Mouse (Mus musculus) hindbrain, embryonic 10.5 days (tissue): ENCODE measurements at regions not wholly inside any gene's neighbourhood (a gene's known extent, or its start where the extent isn't known, plus 50 kb on each side); places are given as distances from the start of the nearest gene placed in this dataset.

Source experiments
- DNase-seq: peaks from one replicate; pipeline ENCODE4 v3.0.0-alpha.2; 2017; ENCODE audit warnings: low spot score
- H3K27ac ChIP-seq: fragments of 300-500 bp; sonication (generic); 2 replicates; pipeline ENCODE4 v1.5.1; 2016; ENCODE audit warnings: mild to moderate bottlenecking, moderate library complexity
- H3K27me3 ChIP-seq: fragments of 300-500 bp; sonication (generic); 2 replicates; pipeline ENCODE4 v1.6.1; 2016; ENCODE audit warnings: mild to moderate bottlenecking; ENCODE audit not compliant: poor library complexity, insufficient read depth, severe bottlenecking
- H3K36me3 ChIP-seq: fragments of 300-500 bp; sonication (generic); 2 replicates; pipeline ENCODE4 v1.6.1; 2016; ENCODE audit warnings: mild to moderate bottlenecking, moderate library complexity
- H3K4me1 ChIP-seq: fragments of 300-500 bp; sonication (generic); replicated peaks from 2 replicates; pipeline ENCODE4 v1.6.1; 2016; ENCODE audit warnings: mild to moderate bottlenecking
- H3K4me3 ChIP-seq: fragments of 300-500 bp; sonication (generic); 2 replicates; pipeline ENCODE4 v1.5.1; 2016; ENCODE audit warnings: mild to moderate bottlenecking, moderate library complexity
- H3K9me3 ChIP-seq: fragments of 300-500 bp; sonication (generic); 2 replicates; pipeline ENCODE4 v1.6.1; 2016; ENCODE audit warnings: mild to moderate bottlenecking, moderate library complexity
- WGBS: fragments of 180-500 bp; shearing (Covaris S2); methylation state at CpG from one replicate; pipeline ENCODE4 v1.1.7; 2016; 5-methylcytosine and 5-hydroxymethylcytosine counted together

DNA sequence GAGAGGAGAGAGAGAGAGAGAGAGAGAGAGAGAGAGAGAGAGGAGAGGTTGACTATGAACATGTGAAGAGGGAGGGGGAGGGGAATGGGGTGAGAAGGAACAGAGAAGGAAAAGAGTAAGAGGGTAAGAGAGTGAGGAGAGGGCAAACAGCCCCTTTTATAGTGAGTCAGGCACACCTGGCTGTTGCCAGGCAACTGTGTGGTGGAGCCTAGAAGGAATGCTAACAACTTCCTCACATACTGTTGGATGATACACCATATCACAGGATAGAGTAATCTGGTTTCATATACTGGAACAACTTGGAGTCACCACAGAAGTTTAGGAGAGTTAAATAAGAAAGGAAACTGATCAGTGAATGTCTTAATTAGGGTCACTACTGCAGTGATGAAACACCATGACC is 204.1 kb downstream of the 1700064H15Rik start:
- H3K4me1 ChIP-seq, result no peaks in the 10 kb centered on the region
- DNase-seq, result no peak
- H3K36me3 ChIP-seq, result no peaks in the 10 kb centered on the region
- no peak overlapping the region for H3K4me3 ChIP-seq
- H3K27ac ChIP-seq, result no peak overlapping the region
- H3K9me3 ChIP-seq, result no peaks in the 10 kb centered on the region
- no peaks in the 10 kb centered on the region for H3K27me3 ChIP-seq

GRCm38 (mm10) chr3:19421430-19421944 is 207.0 kb downstream of the 1700064H15Rik start:
- Histone ChIP-seq H3K27ac (no peak overlapping the region), H3K27me3 (no peaks in the 10 kb centered on the region), H3K9me3 (no peaks in the 10 kb centered on the region), H3K4me1 (no peaks in the 10 kb centered on the region), H3K4me3 (no peak overlapping the region), H3K36me3 (no peaks in the 10 kb centered on the region)
- 90% methylated on average over 1 of the region's 1 CpGs for WGBS
- DNase-seq, result no peak

DNA sequence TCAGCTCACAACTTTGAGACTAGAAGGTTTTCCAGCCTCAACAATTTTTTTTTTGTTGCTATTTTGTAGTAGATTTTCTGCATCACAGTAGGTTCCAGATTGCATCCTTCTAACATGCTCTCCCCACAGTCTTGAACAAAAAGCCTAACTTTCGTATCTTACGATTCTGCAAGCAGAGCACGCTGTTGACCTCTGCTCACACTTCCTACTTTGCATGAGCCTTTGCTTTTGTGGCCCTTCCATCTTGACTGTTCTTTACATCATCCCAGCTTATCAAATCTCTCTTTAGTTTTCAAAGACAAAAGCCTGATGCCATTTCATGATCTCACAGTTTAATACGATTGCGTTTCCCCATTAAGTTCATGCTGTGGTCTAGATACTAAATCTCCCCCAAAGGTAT is 207.6 kb downstream of the 1700064H15Rik start:
- no peaks in the 10 kb centered on the region for H3K27me3 ChIP-seq
- H3K36me3 ChIP-seq, result no peaks in the 10 kb centered on the region
- 92% methylated on average over 5 of the region's 5 CpGs for WGBS
- no peak for DNase-seq
- no peak overlapping the region for H3K4me3 ChIP-seq
- no peak overlapping the region for H3K27ac ChIP-seq
- H3K4me1 ChIP-seq, result no peaks in the 10 kb centered on the region
- H3K9me3 ChIP-seq, result no peaks in the 10 kb centered on the region

GRCm38 (mm10) chr3:19410938-19411515 is 217.4 kb downstream of the 1700064H15Rik start:
- no peak for DNase-seq
- Histone ChIP-seq H3K4me3 (no peak overlapping the region), H3K4me1 (peaks cover 13% of the 10 kb centered on the region), H3K27ac (no peak overlapping the region), H3K36me3 (no peaks in the 10 kb centered on the region), H3K9me3 (no peaks in the 10 kb centered on the region), H3K27me3 (no peaks in the 10 kb centered on the region)
- 73% methylated on average over 3 of the region's 3 CpGs for WGBS

GRCm38 (mm10) chr3:19408283-19408682 is 220.2 kb downstream of the 1700064H15Rik start:
- 72% methylated on average over 2 of the region's 2 CpGs for WGBS
- no peak overlapping the region for H3K4me3 ChIP-seq
- H3K36me3 ChIP-seq, result no peaks in the 10 kb centered on the region
- no peaks in the 10 kb centered on the region for H3K27me3 ChIP-seq
- no peak overlapping the region for H3K27ac ChIP-seq
- H3K9me3 ChIP-seq, result no peaks in the 10 kb centered on the region
- DNase-seq, result no peak
- peaks cover 17% of the 10 kb centered on the region for H3K4me1 ChIP-seq

- Histone ChIP-seq H3K27ac (no peak overlapping the region), H3K9me3 (no peaks in the 10 kb centered on the region), H3K36me3 (no peaks in the 10 kb centered on the region), H3K27me3 (no peaks in the 10 kb centered on the region), H3K4me3 (no peak overlapping the region), H3K4me1 (peaks cover 17% of the 10 kb centered on the region)
- DNase-seq, result no peak
- WGBS, result 87% methylated on average over 2 of the region's 2 CpGs
Observed at GRCm38 (mm10) chr3:19407591-19408090, 220.8 kb downstream of the 1700064H15Rik start.

DNA sequence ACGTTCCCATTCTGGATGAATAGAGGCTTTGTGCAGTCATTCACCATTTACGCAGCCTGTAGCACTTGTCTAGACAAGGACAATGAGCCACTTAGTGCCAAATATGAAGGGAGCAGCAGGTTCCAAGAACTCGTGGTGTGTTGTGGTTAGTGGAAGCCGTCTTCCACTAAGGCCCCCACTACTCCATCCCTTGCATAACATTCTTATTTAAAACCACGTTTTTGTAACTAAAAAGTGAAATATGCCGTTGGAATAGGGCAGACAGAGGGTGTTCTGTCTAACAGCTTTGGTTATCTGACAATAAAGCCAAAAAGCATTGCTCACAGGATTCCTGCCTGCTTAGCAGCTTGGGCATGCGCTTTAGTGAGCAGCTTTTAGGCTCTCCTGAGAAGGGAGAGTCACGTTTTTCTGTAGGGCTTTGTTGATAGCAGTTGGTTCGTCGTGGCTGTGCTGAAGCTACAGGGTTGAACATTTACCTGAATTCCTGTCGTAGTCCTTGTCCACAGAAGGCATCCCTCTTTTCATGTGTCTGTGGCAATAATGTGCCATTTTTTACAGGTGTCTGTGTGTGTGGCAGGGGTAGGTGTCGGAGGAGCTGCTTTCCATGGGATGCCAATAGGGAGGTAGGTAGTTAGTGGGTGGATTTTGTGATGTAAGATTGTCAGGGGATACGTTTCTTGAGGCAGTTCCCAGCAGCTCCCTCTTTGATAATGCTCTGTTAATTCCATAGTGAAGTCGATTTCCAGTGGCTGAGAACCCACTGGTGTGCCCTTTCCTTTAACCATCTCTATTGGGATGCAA is 221.9 kb downstream of the 1700064H15Rik start:
- 52% methylated on average over 14 of the region's 14 CpGs for WGBS

GRCm38 (mm10) chr3:19385675-19386074 is 242.8 kb downstream of the 1700064H15Rik start:
- H3K27me3 ChIP-seq, result no peaks in the 10 kb centered on the region
- 43% methylated on average over 2 of the region's 2 CpGs for WGBS
- no peak overlapping the region for H3K4me3 ChIP-seq
- H3K4me1 ChIP-seq, result no peaks in the 10 kb centered on the region
- DNase-seq, result no peak
- no peaks in the 10 kb centered on the region for H3K9me3 ChIP-seq
- H3K36me3 ChIP-seq, result no peaks in the 10 kb centered on the region
- no peak overlapping the region for H3K27ac ChIP-seq

More for the DNA sequence above, 221.9 kb downstream of the 1700064H15Rik start:
- Histone ChIP-seq H3K4me1 (peaks cover 17% of the 10 kb centered on the region), H3K27ac (peak overlapping the region; percentile 82), H3K4me3 (no peak overlapping the region), H3K9me3 (no peaks in the 10 kb centered on the region), H3K36me3 (no peaks in the 10 kb centered on the region), H3K27me3 (no peaks in the 10 kb centered on the region)
- DNase-seq, result peak; percentile 25

GRCm38 (mm10) chr3:19368998-19369397 is 259.5 kb downstream of the 1700064H15Rik start:
- H3K4me3 ChIP-seq, result no peak overlapping the region
- H3K9me3 ChIP-seq, result no peaks in the 10 kb centered on the region
- H3K36me3 ChIP-seq, result no peaks in the 10 kb centered on the region
- no peak overlapping the region for H3K27ac ChIP-seq
- no peaks in the 10 kb centered on the region for H3K4me1 ChIP-seq
- no peak for DNase-seq
- H3K27me3 ChIP-seq, result no peaks in the 10 kb centered on the region
- 81% methylated on average over 1 of the region's 1 CpGs for WGBS

DNA sequence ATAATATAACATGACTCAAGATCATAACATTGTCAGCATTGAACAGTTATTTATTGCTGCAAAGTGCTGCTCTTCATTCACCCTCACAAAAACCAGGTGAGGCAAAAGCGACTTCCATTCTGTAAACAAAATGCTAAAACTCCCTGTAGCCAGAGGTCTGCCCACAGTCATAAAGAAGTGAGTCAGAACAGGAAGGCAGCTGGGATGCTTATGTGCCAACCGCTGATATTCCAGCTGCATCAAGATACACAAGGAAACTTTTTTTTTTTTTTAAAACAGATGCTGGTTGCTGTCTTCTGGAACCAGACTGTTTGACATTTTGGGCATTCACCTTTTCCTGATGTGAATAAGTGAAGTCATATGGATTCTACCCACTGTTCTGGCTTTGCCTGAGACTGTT is 260.7 kb downstream of the 1700064H15Rik start:
- Histone ChIP-seq H3K9me3 (no peaks in the 10 kb centered on the region), H3K4me3 (no peak overlapping the region), H3K4me1 (no peaks in the 10 kb centered on the region), H3K36me3 (no peaks in the 10 kb centered on the region), H3K27ac (no peak overlapping the region), H3K27me3 (no peaks in the 10 kb centered on the region)
- no peak for DNase-seq
- WGBS, result 74% methylated on average over 2 of the region's 2 CpGs
